In genomic region chr6:129393087-129393720, GRCm38 (mm10) we compare ENCODE assay signal across 12 mouse cellular contexts. TPM values are rescaled to one million over a fixed set of nuclear protein-coding genes. Genes with fewer than 3 reads are reported as not detected.
DNase-seq lines count a peak whose midpoint lies in the region; ATAC-seq lines count a peak whose summit lies in the region.
"Had no signal": no experiment of that assay in that cellular context is flagged by ENCODE, and none has a peak within 500 bp of the region (broad histone marks: within the 10 kb centered on the region; RNA-seq: fewer than 3 reads in every experiment).

No protein-coding gene starts in this region.

- no peak overlapping the region for H3K9ac ChIP-seq in hindbrain, embryonic 16.5 days (ENCODE audit: low read depth, low read length)
- H3K9ac ChIP-seq in midbrain, embryonic 11.5 days (ENCODE audit: low read length): no peak overlapping the region

- H3K36me3 ChIP-seq in hindbrain, embryonic 16.5 days (ENCODE audit: control insufficient read depth, insufficient read depth, low read length): no peaks in the 10 kb centered on the region
- H3K36me3 ChIP-seq in hindbrain, embryonic 10.5 days: no peaks in the 10 kb centered on the region
- no peaks in the 10 kb centered on the region for H3K36me3 ChIP-seq in midbrain, embryonic 11.5 days (ENCODE audit: control insufficient read depth, insufficient read depth, low read length)
- no peaks in the 10 kb centered on the region for H3K36me3 ChIP-seq in midbrain, embryonic 10.5 days
- no peaks in the 10 kb centered on the region for H3K36me3 ChIP-seq in splenic B cell, adult 2 months (ENCODE audit: control insufficient read depth, insufficient read depth, low read length, poor library complexity, severe bottlenecking)

- no peak overlapping the region for H3K27ac ChIP-seq in hindbrain, embryonic 16.5 days (ENCODE audit: low read depth, low read length)
- H3K27ac ChIP-seq in hindbrain, embryonic 10.5 days: no peak overlapping the region
- H3K27ac ChIP-seq in midbrain, embryonic 11.5 days (ENCODE audit: low read depth, low read length): no peak overlapping the region
- no peak overlapping the region for H3K27ac ChIP-seq in midbrain, embryonic 10.5 days (replicated peaks)

- H3K4me2 ChIP-seq in hindbrain, embryonic 16.5 days (ENCODE audit: low read length): no peak overlapping the region
- H3K4me2 ChIP-seq in midbrain, embryonic 11.5 days: no peak overlapping the region

- H3K4me3 ChIP-seq in hindbrain, embryonic 16.5 days (ENCODE audit: low read length): no peak overlapping the region
- H3K4me3 ChIP-seq in hindbrain, embryonic 10.5 days: no peak overlapping the region
- H3K4me3 ChIP-seq in midbrain, embryonic 11.5 days (ENCODE audit: low read depth, low read length): no peak overlapping the region
- H3K4me3 ChIP-seq in midbrain, embryonic 10.5 days: no peak overlapping the region

- no peak for DNase-seq in hindbrain, embryonic 10.5 days (ENCODE audit: low spot score)
- DNase-seq in midbrain, embryonic 11.5 days (ENCODE audit: low spot score, missing footprints): no peak
- no peak for DNase-seq in midbrain, embryonic 10.5 days (ENCODE audit: low spot score)
- DNase-seq in splenic B cell, adult 2 months (ENCODE audit: low read depth, low spot score): peak; percentile 59
- no peak for DNase-seq in cerebellum, adult 18-20 months
- no peak for DNase-seq in kidney, postnatal 36 days
- DNase-seq: cerebellum, postnatal 36 days; gastrocnemius, postnatal 25 days; kidney, postnatal 14 days; lung, adult 18-20 months had no signal

- WGBS in hindbrain, embryonic 16.5 days: 37% methylated on average over 2 of the region's 2 CpGs
- 38% methylated on average over 2 of the region's 2 CpGs for WGBS in hindbrain, embryonic 10.5 days
- 45% methylated on average over 2 of the region's 2 CpGs for WGBS in midbrain, embryonic 11.5 days
- WGBS in midbrain, embryonic 10.5 days: 34% methylated on average over 2 of the region's 2 CpGs

- no peaks in the 10 kb centered on the region for H3K4me1 ChIP-seq in hindbrain, embryonic 16.5 days (ENCODE audit: control insufficient read depth, insufficient read depth, low read depth, low read length)
- H3K4me1 ChIP-seq in hindbrain, embryonic 10.5 days (replicated peaks): no peaks in the 10 kb centered on the region
- H3K4me1 ChIP-seq in midbrain, embryonic 11.5 days (ENCODE audit: control insufficient read depth, insufficient read depth, low read length): no peaks in the 10 kb centered on the region
- no peaks in the 10 kb centered on the region for H3K4me1 ChIP-seq in midbrain, embryonic 10.5 days

- H3K27me3 ChIP-seq in hindbrain, embryonic 16.5 days (replicated peaks; ENCODE audit: control insufficient read depth, insufficient read depth, low read length): no peaks in the 10 kb centered on the region
- H3K27me3 ChIP-seq in hindbrain, embryonic 10.5 days (ENCODE audit: insufficient read depth, poor library complexity, severe bottlenecking): no peaks in the 10 kb centered on the region
- no peaks in the 10 kb centered on the region for H3K27me3 ChIP-seq in midbrain, embryonic 11.5 days (ENCODE audit: control insufficient read depth, insufficient read depth, low read length)
- H3K27me3 ChIP-seq in midbrain, embryonic 10.5 days (ENCODE audit: low read depth, poor library complexity, severe bottlenecking): no peaks in the 10 kb centered on the region
- H3K27me3 ChIP-seq in splenic B cell, adult 2 months (ENCODE audit: control insufficient read depth, insufficient read depth, low read length, poor library complexity, severe bottlenecking): no peaks in the 10 kb centered on the region; the same call in 1 of the 2 replicates

- ATAC-seq in hindbrain, embryonic 16.5 days: peak; percentile 69; the same call in 1 of the 2 replicates
- ATAC-seq in midbrain, embryonic 11.5 days (ENCODE audit: low FRiP score): 0 out of 2 replicates have a peak, but pooled peaks have one; percentile 44
- ATAC-seq in granulocyte monocyte progenitor cell, adult 5-6 weeks (replicated peaks; ENCODE audit: poor library complexity, severe bottlenecking): peak; percentile 42; the same call in 1 of the 2 replicates

- no peaks in the 10 kb centered on the region for H3K9me3 ChIP-seq in hindbrain, embryonic 16.5 days (ENCODE audit: control insufficient read depth, low read length)
- no peaks in the 10 kb centered on the region for H3K9me3 ChIP-seq in hindbrain, embryonic 10.5 days
- H3K9me3 ChIP-seq in midbrain, embryonic 11.5 days (ENCODE audit: control insufficient read depth, low read length): no peaks in the 10 kb centered on the region
- no peaks in the 10 kb centered on the region for H3K9me3 ChIP-seq in midbrain, embryonic 10.5 days (replicated peaks)

RNA-seq across cellular contexts. Expression of gene Clec1b, which starts 3.9 kb away (rescaled TPM):
- polyA plus RNA-seq in hindbrain, embryonic 16.5 days (2015; fragmentation: Nextera tagmentation; extraction: Ambion mirVana): 0.73 and 0.79 TPM in 2 replicates
- 13.3 and 18.0 TPM in 2 replicates for polyA plus RNA-seq in hindbrain, embryonic 10.5 days (2016; fragmentation: Nextera tagmentation; extraction: Ambion mirVana)
- polyA plus RNA-seq in midbrain, embryonic 11.5 days (2014; fragmentation: Nextera tagmentation; extraction: Ambion mirVana): 10.5 and 11.3 TPM in 2 replicates
- 12.0 and 20.7 TPM in 2 replicates for polyA plus RNA-seq in midbrain, embryonic 10.5 days (2016; fragmentation: Nextera tagmentation; extraction: Ambion mirVana)
- 2.0 TPM in 1 of 2 replicates, not detected in the other for total RNA-seq in granulocyte monocyte progenitor cell, adult 5-6 weeks (2014; fragmentation: Nextera tagmentation)
- 0.21 TPM in 1 of 2 replicates, not detected in the other for total RNA-seq in granulocyte monocyte progenitor cell, adult 5-6 weeks (2017)
- total RNA-seq: gastrocnemius, postnatal 25 days had no signal

RNA-seq across cellular contexts. Expression of gene Clec12b, which starts 7.5 kb away (rescaled TPM):
- 0.39 and 0.98 TPM in 2 replicates for polyA plus RNA-seq in hindbrain, embryonic 16.5 days (2015; fragmentation: Nextera tagmentation; extraction: Ambion mirVana)
- not detected in 2 replicates for polyA plus RNA-seq in hindbrain, embryonic 10.5 days (2016; fragmentation: Nextera tagmentation; extraction: Ambion mirVana)
- not detected in 2 replicates for polyA plus RNA-seq in midbrain, embryonic 11.5 days (2014; fragmentation: Nextera tagmentation; extraction: Ambion mirVana)
- polyA plus RNA-seq in midbrain, embryonic 10.5 days (2016; fragmentation: Nextera tagmentation; extraction: Ambion mirVana): not detected in 2 replicates
- total RNA-seq in granulocyte monocyte progenitor cell, adult 5-6 weeks (2014; fragmentation: Nextera tagmentation): not detected in 2 replicates
- total RNA-seq in granulocyte monocyte progenitor cell, adult 5-6 weeks (2017): not detected in 2 replicates
- total RNA-seq: gastrocnemius, postnatal 25 days had no signal

RNA-seq across cellular contexts. Expression of gene Clec9a, which starts 15.5 kb away (rescaled TPM):
- polyA plus RNA-seq in hindbrain, embryonic 16.5 days (2015; fragmentation: Nextera tagmentation; extraction: Ambion mirVana): 0.10 and 0.24 TPM in 2 replicates
- 0.24 and 0.35 TPM in 2 replicates for polyA plus RNA-seq in hindbrain, embryonic 10.5 days (2016; fragmentation: Nextera tagmentation; extraction: Ambion mirVana)
- 0.23 and 0.26 TPM in 2 replicates for polyA plus RNA-seq in midbrain, embryonic 11.5 days (2014; fragmentation: Nextera tagmentation; extraction: Ambion mirVana)
- polyA plus RNA-seq in midbrain, embryonic 10.5 days (2016; fragmentation: Nextera tagmentation; extraction: Ambion mirVana): 0.11 and 0.21 TPM in 2 replicates
- total RNA-seq in granulocyte monocyte progenitor cell, adult 5-6 weeks (2014; fragmentation: Nextera tagmentation): not detected in 2 replicates
- 0.60 TPM in 1 of 2 replicates, not detected in the other for total RNA-seq in granulocyte monocyte progenitor cell, adult 5-6 weeks (2017)
- total RNA-seq: gastrocnemius, postnatal 25 days had no signal

RNA-seq across cellular contexts. Expression of gene Clec12a, which starts 50.7 kb away (rescaled TPM):
- 0.15 and 0.26 TPM in 2 replicates for polyA plus RNA-seq in hindbrain, embryonic 16.5 days (2015; fragmentation: Nextera tagmentation; extraction: Ambion mirVana)
- polyA plus RNA-seq in hindbrain, embryonic 10.5 days (2016; fragmentation: Nextera tagmentation; extraction: Ambion mirVana): 0.13 and 0.29 TPM in 2 replicates
- 0.10 and 0.30 TPM in 2 replicates for polyA plus RNA-seq in midbrain, embryonic 11.5 days (2014; fragmentation: Nextera tagmentation; extraction: Ambion mirVana)
- 0.09 and 0.26 TPM in 2 replicates for polyA plus RNA-seq in midbrain, embryonic 10.5 days (2016; fragmentation: Nextera tagmentation; extraction: Ambion mirVana)
- total RNA-seq in granulocyte monocyte progenitor cell, adult 5-6 weeks (2014; fragmentation: Nextera tagmentation): 318 and 331 TPM in 2 replicates
- total RNA-seq in granulocyte monocyte progenitor cell, adult 5-6 weeks (2017): 549 and 684 TPM in 2 replicates

RNA-seq across cellular contexts. Expression of gene Clec1a, which starts 58.6 kb away (rescaled TPM):
- 2.5 and 3.2 TPM in 2 replicates for polyA plus RNA-seq in hindbrain, embryonic 16.5 days (2015; fragmentation: Nextera tagmentation; extraction: Ambion mirVana)
- 0.46 and 1.2 TPM in 2 replicates for polyA plus RNA-seq in hindbrain, embryonic 10.5 days (2016; fragmentation: Nextera tagmentation; extraction: Ambion mirVana)
- 1.2 and 1.3 TPM in 2 replicates for polyA plus RNA-seq in midbrain, embryonic 11.5 days (2014; fragmentation: Nextera tagmentation; extraction: Ambion mirVana)
- polyA plus RNA-seq in midbrain, embryonic 10.5 days (2016; fragmentation: Nextera tagmentation; extraction: Ambion mirVana): 0.42 and 0.68 TPM in 2 replicates
- total RNA-seq in granulocyte monocyte progenitor cell, adult 5-6 weeks (2014; fragmentation: Nextera tagmentation): not detected in 2 replicates
- not detected in 2 replicates for total RNA-seq in granulocyte monocyte progenitor cell, adult 5-6 weeks (2017)
